Mouse (Mus musculus): ENCODE results near the gene Prkcd. TPM values are rescaled to one million over a fixed set of nuclear protein-coding genes. Genes with fewer than 3 reads are reported as not detected.
A peak's percentile ranks its signal among the peaks of the same experiment; 100 is the strongest.

Gene Prkcd
- total RNA-seq, 4 experiments from 2014 or later = 2.3 to 8.6 (median 7.3) TPM

- DNase-seq (ENCODE audit: low spot score in 2 of 2) = no peak
Observed at GRCm38 (mm10) chr14:30575791-30576190, 50.2 kb downstream of the Prkcd start.

DNA sequence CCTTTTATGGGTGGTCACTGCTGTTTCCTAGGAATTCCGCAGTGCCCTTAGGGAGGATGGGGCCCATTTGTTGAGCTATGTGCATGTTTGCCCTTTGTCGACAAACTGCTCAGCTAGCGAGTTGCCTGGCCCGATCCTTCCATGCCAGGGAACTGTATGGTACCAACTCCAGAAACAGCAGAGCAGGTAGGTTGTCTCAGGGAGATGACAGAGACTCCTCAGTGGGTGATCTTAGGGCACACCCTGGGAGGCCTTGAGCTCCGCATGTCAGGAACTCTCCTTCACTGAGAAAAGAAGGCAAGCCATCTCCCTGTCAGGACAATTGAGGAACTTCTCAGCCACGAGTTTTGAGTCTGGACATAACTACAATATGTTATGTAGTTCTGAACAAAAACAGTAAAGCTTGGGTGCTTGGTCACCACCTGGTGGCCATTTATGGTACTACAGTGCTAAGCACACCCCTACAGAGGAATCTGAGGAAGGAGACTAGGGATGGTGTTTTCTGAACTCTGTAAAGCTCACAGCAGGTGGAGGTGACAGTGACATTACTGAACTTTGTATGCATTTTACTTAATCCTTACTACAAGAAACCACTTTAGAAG lies 51.9 kb downstream of the Prkcd start:
- DNase-seq (ENCODE audit: low spot score in 2 of 2) = peak; percentile 62 to 63

GRCm38 (mm10) chr14:30573235-30573634 lies 52.8 kb downstream of the Prkcd start:
- DNase-seq (ENCODE audit: low spot score in 2 of 2) = no peak

GRCm38 (mm10) chr14:30572253-30572652 lies 53.8 kb downstream of the Prkcd start:
- no peak for DNase-seq (ENCODE audit: low spot score in 2 of 2)

DNA sequence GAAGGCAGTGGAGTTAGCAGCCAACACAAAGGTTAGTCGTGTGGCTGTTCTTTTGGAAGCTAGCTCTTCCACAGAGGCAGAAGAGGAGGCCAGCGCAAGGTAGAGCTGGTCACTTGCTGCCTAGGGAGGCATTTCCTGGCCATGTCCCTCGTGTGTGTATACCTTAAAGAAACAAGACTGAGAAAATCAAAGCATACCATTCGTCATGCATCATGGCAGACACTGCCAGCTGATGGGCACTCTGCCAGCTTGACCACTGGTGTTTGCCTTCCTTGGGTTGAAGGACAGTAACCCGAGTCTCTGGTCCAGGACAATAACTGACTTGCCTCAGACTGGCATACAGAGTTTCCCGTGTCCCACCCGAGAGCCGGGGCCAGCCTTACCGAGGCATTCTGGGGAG lies 55.7 kb downstream of the Prkcd start:
- DNase-seq (ENCODE audit: low spot score in 2 of 2) = no peak

DNA sequence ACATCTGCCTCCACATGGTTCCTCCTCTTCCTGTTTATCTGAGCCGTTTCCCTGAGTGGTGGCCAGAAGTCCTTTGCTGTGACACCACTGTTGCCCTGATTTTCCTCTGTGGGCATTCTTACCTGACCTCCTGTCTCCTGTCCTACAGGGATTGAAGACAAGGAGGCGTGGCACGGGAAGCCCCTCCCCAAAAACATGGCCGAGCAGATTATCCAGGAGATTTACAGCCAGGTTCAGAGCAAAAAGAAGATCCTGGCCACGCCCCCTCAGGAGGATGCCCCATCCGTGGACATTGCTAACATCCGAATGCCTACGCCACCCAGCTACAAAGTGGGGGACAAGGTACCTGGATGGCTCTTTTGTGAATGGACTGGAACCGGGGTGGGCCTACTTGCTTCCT lies 58.0 kb downstream of the Prkcd start:
- no peak for DNase-seq (ENCODE audit: low spot score in 2 of 2)

DNA sequence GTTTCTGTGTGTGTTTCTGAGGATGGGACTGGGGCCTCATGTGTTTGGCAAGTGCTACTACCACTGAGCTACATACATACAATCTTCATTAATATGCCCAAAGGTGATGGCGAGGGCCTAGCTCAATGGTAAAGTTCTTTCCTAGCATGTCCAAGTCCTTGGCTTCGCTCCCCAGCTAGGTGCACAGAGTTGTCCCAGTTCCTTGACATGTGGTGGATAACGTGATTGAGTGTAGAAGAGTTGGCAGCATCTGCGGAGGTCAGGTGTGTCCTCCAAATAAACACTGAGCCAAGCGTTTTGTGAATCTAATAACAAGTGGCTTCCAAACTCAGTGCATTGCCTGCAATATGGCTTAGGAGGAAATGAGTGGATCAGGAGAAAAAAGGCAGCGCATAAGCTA lies 59.7 kb downstream of the Prkcd start:
- no peak for DNase-seq (ENCODE audit: low spot score in 2 of 2)

- peak; percentile 63 to 68 for DNase-seq (ENCODE audit: low spot score in 2 of 2)
Observed at GRCm38 (mm10) chr14:30564451-30564850, 61.6 kb downstream of the Prkcd start.

DNA sequence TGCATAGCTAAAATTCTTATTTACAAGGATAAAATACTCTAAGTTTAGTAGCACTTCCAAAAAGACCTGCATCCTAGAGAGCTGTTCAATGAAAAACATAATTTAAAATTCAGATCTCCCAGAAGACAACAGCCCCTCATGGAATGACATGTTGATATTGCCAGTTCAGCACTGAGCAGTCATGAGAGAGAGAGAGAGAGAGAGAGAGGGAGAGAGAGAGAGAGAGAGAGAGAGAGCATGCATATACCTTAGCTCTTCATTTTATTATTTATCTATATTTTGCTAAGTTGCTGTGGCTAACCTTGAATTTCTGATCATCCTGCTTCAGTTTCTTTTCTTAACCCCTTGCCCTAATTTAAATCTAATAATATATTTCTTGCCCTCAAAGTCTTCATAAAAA lies 63.7 kb downstream of the Prkcd start:
- DNase-seq (ENCODE audit: low spot score in 2 of 2) = no peak

DNA sequence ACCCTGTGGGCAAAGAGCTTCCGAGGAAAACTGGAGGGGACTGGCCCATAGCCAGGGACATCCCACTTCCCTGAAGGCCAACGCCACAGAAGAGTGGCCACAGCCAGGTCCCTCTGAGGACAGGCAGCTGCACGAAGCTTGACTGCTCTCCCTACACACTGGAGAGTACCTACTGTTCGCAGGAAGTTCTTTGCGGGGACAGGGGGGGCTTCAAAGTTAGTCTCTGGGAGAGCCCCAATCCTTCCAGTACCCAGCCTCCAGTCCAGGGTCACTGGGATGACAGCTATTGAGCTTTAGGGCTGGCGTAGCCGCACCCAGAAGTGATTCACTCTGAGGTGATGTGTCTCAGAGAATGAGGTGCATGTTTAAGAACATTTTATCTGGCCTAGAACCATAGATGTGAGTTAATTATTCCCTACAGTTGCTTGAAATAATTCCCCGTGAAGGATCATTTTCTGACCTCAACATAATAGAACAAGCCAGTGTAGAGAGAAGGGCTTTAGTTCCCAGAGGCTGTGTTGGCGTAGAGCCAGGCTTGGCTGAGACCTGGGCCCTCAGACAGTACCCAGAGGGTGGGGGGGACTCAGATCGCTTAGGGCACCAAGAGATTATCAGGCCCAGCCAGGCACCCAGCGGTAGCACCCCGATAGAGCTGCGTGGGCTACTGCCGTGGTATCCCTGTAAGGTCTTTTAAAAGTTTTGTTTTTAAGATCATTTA lies 64.4 kb downstream of the Prkcd start:
- DNase-seq (ENCODE audit: low spot score in 2 of 2) = no peak

- DNase-seq (ENCODE audit: low spot score in 2 of 2) = no peak
Observed at GRCm38 (mm10) chr14:30560803-30561389, 65.1 kb downstream of the Prkcd start.

DNA sequence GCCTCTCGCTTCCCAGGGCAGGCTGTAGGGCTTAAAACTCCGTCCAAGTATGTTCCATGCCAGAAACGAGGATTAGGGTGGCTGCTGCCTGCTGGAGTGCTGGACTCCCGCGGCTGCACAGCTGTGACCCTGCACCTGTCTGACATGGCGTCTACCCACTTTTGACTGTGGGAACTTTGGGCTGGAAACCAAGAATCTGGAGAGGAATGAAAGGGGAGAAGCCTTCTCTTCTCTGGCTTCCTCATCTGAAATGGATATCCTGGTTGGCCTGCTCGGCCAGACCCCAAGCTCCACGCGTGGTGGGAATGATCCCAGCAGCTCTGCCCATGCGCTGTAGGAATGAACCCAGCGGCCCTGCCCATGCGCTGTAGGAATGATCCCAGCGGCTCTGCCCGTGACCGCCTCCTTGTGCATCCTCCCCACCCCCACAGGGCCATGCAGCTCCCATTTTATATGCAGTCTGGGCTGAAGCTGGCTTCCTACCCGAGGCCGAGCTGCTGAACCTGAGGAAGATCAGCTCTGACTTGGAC lies 66.6 kb downstream of the Prkcd start:
- peak; percentile 68 to 76 for DNase-seq (ENCODE audit: low spot score in 2 of 2)

- no peak for DNase-seq (ENCODE audit: low spot score in 2 of 2)
Observed at GRCm38 (mm10) chr14:30557730-30558129, 68.3 kb downstream of the Prkcd start.

GRCm38 (mm10) chr14:30556651-30557050 lies 69.4 kb downstream of the Prkcd start:
- DNase-seq (ENCODE audit: low spot score in 2 of 2) = no peak

DNA sequence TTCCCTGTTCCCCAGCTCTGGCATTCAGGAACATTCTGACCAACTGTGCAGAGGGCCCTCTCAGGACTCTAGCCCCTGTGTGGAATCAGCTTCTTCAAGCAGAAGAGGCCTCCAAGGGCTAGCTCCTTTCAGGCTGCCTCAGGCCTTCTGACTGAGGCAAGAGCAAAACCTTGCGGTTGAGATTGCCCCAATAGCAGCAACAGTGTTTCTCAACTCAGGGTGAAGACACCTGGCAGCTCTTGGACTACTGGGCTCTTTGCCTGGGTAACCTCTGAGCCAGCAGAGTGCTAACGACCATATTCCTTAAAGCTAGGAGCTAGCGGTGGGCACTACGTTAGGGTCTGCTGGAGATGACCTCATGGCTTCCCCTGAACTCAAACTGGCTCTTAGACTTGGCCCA lies 72.8 kb downstream of the Prkcd start:
- no peak for DNase-seq (ENCODE audit: low spot score in 2 of 2)

DNA sequence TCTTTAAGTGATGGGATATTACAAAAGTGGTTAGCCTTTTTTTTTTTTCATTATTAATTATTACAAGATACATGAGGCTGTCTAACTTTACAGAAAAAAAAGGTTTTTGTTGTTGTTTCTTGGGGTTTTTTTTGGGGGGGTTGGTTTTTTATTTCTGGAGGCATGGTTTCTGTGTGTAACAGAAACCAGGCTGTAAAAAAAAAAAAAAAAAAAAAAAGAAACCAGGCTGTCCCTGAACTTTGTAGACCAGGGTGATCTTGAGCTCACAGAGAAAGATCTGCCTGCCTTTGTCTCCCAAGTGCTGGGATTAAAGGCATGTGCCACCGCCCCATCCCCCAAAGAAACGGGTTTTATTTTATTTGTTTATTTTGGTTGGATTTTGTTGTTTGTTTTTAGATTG lies 74.0 kb downstream of the Prkcd start:
- DNase-seq (ENCODE audit: low spot score in 2 of 2) = no peak

- no peak for DNase-seq (ENCODE audit: low spot score in 2 of 2)
Observed at GRCm38 (mm10) chr14:30551509-30551908, 74.5 kb downstream of the Prkcd start.

DNA sequence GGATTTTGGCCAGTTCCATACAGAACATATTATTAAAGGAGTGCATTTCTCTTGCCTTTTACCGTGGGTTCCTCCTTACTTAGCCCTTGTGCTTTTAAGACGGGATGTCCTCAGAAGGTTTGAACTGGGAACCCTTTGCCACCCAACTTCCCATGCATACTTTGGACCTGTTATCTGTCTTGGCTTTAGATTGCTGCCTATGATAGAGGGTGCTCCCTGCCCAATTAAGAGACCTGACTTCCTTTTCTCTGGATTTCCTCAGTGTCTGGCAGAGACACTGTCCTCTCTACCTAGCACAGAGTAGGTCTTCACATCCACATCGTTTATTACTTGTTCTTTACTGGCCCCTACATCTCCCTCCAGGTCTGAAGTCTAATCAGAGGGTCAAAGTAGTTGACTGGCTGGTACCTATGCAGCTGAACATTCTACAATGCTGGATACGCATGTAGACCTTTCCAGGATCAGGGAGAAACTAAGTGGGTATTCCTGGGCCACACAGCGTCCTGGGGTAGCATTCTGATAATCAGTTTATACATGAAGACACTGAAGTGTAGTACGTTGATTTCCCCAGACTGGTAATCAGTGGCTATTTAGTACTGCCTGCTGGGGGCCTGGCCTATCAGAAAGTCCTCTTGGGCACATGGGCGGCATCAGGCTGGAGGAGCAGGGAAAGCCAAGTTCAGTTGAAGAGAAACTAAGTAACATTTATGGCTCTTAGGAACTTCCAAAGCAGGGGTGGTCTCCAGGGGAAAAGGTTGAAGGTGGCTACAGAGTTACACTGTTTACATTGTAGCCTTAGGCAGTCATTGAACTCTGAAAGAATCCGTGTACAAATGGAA lies 75.6 kb downstream of the Prkcd start:
- DNase-seq (ENCODE audit: low spot score in 2 of 2) = no peak

DNA sequence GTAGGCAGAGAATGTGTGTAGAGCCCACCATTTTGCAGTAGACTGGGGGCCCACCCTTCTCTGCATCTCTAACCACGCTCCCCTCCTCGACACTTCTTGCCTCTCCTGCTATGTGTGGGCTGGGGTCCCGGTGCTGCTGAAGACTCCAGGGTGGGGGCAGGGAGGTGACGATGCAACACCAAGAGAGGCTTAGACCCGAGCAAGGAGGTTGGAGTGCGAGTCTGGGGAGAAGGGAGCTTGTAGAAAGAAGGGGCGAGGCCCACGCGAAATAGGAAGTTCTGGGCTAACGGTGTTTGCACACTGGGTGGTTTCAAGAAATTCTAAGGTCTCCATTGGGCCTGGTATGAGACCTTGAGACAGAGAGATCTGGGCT lies 76.2 kb downstream of the Prkcd start:
- no peak for DNase-seq (ENCODE audit: low spot score in 2 of 2)

DNA sequence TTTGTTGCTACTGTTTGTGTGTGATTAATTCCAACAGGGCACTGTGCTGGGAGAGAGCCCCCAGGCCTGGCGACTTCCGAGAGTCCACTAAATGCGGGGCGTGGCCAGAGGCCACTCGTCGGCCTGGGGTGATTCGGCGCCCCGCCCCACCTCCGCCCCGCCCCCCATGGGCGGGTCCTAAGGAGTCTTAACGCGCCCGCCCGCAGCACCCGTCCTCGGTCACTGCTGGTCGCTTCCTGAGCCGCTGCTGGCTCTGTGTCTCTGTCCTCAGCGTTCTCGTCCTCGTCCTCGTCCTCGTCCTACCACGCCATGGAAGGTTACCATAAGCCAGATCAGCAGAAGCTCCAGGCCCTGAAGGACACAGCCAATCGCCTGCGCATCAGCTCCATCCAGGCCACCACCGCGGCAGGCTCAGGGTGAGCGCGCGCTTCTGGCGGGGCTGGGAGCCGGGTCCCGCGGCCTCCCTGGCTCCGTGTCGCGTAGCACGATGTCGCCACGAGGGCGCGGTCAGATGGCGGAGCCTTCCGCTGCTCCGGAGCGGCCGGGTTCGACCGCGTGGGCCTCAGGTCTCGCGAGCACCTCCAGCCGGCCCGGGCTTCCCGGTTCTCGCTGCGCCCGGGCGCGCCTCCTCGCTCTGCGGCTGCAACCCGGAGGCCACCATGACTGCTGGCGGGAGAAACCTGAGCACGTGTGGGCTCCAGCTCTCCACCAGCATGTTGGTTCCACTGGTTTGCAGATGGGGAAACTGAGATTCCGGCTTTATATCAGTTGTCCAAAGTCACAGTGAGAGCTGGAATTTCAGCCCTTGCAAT lies 76.8 kb downstream of the Prkcd start:
- DNase-seq (ENCODE audit: low spot score in 2 of 2) = peak; percentile 96 to 97
